Mouse (Mus musculus) stomach, postnatal 0 days (tissue): Measurements from ENCODE around the gene Plcb1.

Experiments
- CTCF ChIP-seq: IDR thresholded peaks from 2 replicates; pipeline ENCODE4 v1.5.1; 2016; ENCODE audit warnings: antibody characterized with exemption, low read depth, mild to moderate bottlenecking, moderate library complexity
- EP300 ChIP-seq: optimal IDR thresholded peaks from 2 replicates; pipeline ENCODE3; 2016; ENCODE audit warnings: antibody characterized with exemption

- TF ChIP-seq CTCF (no peak), EP300 (no peak)
Measured at GRCm38 (mm10) chr2:134937666-134938065, 151.8 kb downstream of the Plcb1 start.
